Comparison of ENCODE assay signal across 21 mouse cellular contexts in genomic region chrX:103509168-103510019, GRCm38 (mm10).
DNase-seq lines count a peak whose midpoint lies in the region; ATAC-seq and TF ChIP-seq lines count a peak whose summit lies in the region.
"Had no signal": no experiment of that assay in that cellular context is flagged by ENCODE, and none has a peak within 500 bp of the region (broad histone marks: within the 10 kb centered on the region; RNA-seq: fewer than 3 reads in every experiment).

No protein-coding gene starts in this region.

- H3K27me3 ChIP-seq in embryonic facial prominence, embryonic 14.5 days (replicated peaks; ENCODE audit: control insufficient read depth, insufficient read depth, low read length): no peaks in the 10 kb centered on the region
- H3K27me3 ChIP-seq in embryonic facial prominence, embryonic 10.5 days (replicated peaks; ENCODE audit: low read depth, poor library complexity, severe bottlenecking): no peaks in the 10 kb centered on the region
- H3K27me3 ChIP-seq: CH12.LX; forebrain, embryonic 12.5 days; heart, embryonic 13.5 days; limb, embryonic 12.5 days; liver, embryonic 12.5 days; midbrain, embryonic 13.5 days had no signal

- TF ChIP-seq CTCF in embryonic fibroblast, embryonic 13.5 days (IDR thresholded peaks at IDR 0.05; ENCODE audit: borderline replicate concordance, insufficient read depth, low read length): no peak

- peak; percentile 0 for DNase-seq in embryonic facial prominence, embryonic 14.5 days (ENCODE audit: low spot score)
- DNase-seq in embryonic facial prominence, embryonic 10.5 days (ENCODE audit: low spot score): no peak
- DNase-seq in CD4-positive, CD25-positive, alpha-beta regulatory T cell, adult 2 months (ENCODE audit: low read depth, low spot score): peak; percentile 13
- no peak for DNase-seq in right cerebral cortex, adult 2 months (ENCODE audit: low spot score in 2 of 2)
- no peak for DNase-seq in lung, postnatal 36 days
- no peak for DNase-seq in layer of hippocampus, postnatal 36 days
- DNase-seq: cerebellum, postnatal 10 days; gastrocnemius, adult 2 months; kidney, postnatal 4 days; lung, embryonic 14.5 days; right cerebral cortex, postnatal 25 days; thymus, adult 2 months had no signal

- 0 out of 2 replicates have a peak, but pooled peaks cover 21% of the 10 kb centered on the region for H3K36me3 ChIP-seq in embryonic facial prominence, embryonic 14.5 days (ENCODE audit: control insufficient read depth, insufficient read depth, low read length)
- H3K36me3 ChIP-seq in embryonic facial prominence, embryonic 10.5 days (replicated peaks): peaks cover 44% of the 10 kb centered on the region

- H3K9me3 ChIP-seq in embryonic facial prominence, embryonic 14.5 days (ENCODE audit: control insufficient read depth, low read length): no peaks in the 10 kb centered on the region
- H3K9me3 ChIP-seq in embryonic facial prominence, embryonic 10.5 days: no peaks in the 10 kb centered on the region
- H3K9me3 ChIP-seq: forebrain, embryonic 12.5 days; heart, embryonic 13.5 days; limb, embryonic 12.5 days; liver, embryonic 12.5 days; midbrain, embryonic 13.5 days had no signal

- H3K4me3 ChIP-seq in embryonic facial prominence, embryonic 14.5 days (ENCODE audit: low read depth, low read length): no peak overlapping the region
- H3K4me3 ChIP-seq in embryonic facial prominence, embryonic 10.5 days: no peak overlapping the region
- H3K4me3 ChIP-seq in embryonic fibroblast, embryonic 13.5 days (ENCODE audit: insufficient read depth, low read length): no peak overlapping the region
- H3K4me3 ChIP-seq: forebrain, embryonic 12.5 days; gastrocnemius, adult 2 months; heart, embryonic 13.5 days; limb, embryonic 12.5 days; liver, embryonic 12.5 days; midbrain, embryonic 13.5 days had no signal

- no peak overlapping the region for H3K9ac ChIP-seq in embryonic facial prominence, embryonic 14.5 days (ENCODE audit: low read depth, low read length)
- H3K9ac ChIP-seq: forebrain, embryonic 12.5 days; heart, embryonic 13.5 days; hindbrain, embryonic 14.5 days; limb, embryonic 12.5 days; liver, embryonic 12.5 days; lung, embryonic 14.5 days; midbrain, embryonic 13.5 days had no signal

- no peak for TF ChIP-seq POLR2A in embryonic fibroblast, embryonic 13.5 days (IDR thresholded peaks at IDR 0.05; ENCODE audit: low read depth, low read length)

- H3K4me1 ChIP-seq in embryonic facial prominence, embryonic 14.5 days (ENCODE audit: control insufficient read depth, insufficient read depth, low read length): no peaks in the 10 kb centered on the region
- no peaks in the 10 kb centered on the region for H3K4me1 ChIP-seq in embryonic facial prominence, embryonic 10.5 days
- H3K4me1 ChIP-seq in embryonic fibroblast, embryonic 13.5 days (ENCODE audit: control insufficient read depth, insufficient read depth, low read length): no peaks in the 10 kb centered on the region
- H3K4me1 ChIP-seq: forebrain, embryonic 12.5 days; heart, embryonic 13.5 days; limb, embryonic 12.5 days; midbrain, embryonic 13.5 days had no signal

- H3K27ac ChIP-seq in embryonic facial prominence, embryonic 14.5 days (replicated peaks; ENCODE audit: low read depth, low read length): no peak overlapping the region
- no peak overlapping the region for H3K27ac ChIP-seq in embryonic facial prominence, embryonic 10.5 days (replicated peaks)
- peak overlapping the region; percentile 26; the same call in 1 of the 2 replicates for H3K27ac ChIP-seq in embryonic fibroblast, embryonic 13.5 days (ENCODE audit: insufficient read depth, low read length)
- H3K27ac ChIP-seq: forebrain, embryonic 12.5 days; gastrocnemius, adult 2 months; heart, embryonic 13.5 days; hindbrain, embryonic 14.5 days; limb, embryonic 12.5 days; liver, embryonic 12.5 days; macrophage; midbrain, embryonic 13.5 days had no signal

- WGBS in embryonic facial prominence, embryonic 14.5 days: 80% methylated on average over 8 of the region's 8 CpGs
- WGBS in embryonic facial prominence, embryonic 10.5 days: 85% methylated on average over 8 of the region's 8 CpGs

- ATAC-seq in embryonic facial prominence, embryonic 14.5 days (ENCODE audit: low read depth): no peak
- ATAC-seq: liver, embryonic 12.5 days; midbrain, embryonic 13.5 days had no signal

- H3K4me2 ChIP-seq in embryonic facial prominence, embryonic 14.5 days (ENCODE audit: low read depth, low read length): no peak overlapping the region
- H3K4me2 ChIP-seq: forebrain, embryonic 12.5 days; heart, embryonic 13.5 days; hindbrain, embryonic 14.5 days; limb, embryonic 12.5 days; liver, embryonic 12.5 days; lung, embryonic 14.5 days; midbrain, embryonic 13.5 days had no signal

Comparison
In these comparisons a context has a peak if more than half of its experiments do, and no peak if none do; other contexts are left out.
1. DNase-seq: peak in embryonic facial prominence, embryonic 14.5 days (single experiment) and CD4-positive, CD25-positive, alpha-beta regulatory T cell, adult 2 months (single experiment); none in embryonic facial prominence, embryonic 10.5 days (single experiment), right cerebral cortex, adult 2 months (0 of 2), lung, postnatal 36 days (single experiment) and layer of hippocampus, postnatal 36 days (0 of 2).